Mouse (Mus musculus): ENCODE data around the gene Dst. TPM values are rescaled to one million over a fixed set of nuclear protein-coding genes. Genes with fewer than 3 reads are reported as not detected.

Dst gene
- total RNA-seq, 1 experiment from 2014 or later = 152 TPM

DNA sequence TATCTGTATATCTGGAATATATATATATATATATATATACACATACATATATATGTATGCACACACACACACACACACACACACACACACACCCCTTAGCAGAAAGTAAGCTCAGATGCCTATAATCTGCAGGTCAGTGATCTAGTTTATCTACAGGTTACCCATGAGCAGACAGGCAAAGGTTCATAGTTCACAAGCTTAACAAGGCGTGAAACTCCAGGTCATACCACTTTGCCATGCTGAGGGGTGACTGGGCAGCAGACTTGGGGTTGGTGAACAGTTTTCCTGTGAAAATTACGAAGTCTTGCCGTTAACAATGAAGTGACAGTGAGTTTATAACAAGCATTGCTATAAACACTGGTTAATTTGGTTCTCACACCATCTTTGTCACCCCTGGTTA is 227.5 kb downstream of the Dst start:
- no peak for DNase-seq

DNA sequence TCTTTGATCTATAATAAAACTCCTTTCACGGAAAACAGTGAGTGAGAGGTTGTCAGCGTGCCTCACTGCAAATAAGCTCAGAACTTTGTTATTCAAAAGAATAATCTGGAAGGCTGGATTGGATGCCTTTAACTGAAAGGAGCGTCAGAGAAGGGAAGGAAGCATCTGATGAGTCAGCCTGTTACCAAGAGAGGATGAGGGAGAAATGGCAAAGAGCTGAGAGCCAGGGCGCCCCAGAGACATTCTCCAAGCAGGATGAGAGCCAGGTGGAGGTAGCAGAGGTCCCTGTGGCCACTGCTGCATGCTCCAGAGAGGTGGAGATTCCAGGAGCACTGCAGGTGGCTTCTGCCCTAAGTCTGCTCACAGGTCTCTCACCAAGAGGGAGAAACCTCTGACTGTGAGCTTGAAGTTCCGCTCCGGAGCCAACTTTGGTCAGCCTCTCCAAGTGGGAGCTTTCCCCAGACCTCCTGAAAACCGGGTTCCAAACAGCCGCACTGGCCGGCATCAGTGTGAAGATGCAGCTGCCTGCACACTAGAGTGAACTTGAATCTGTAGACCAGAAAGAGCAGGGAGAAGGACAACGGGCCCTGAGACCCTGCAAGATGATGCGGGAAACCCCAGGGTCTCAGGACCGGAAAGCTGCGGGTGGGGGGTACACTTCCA is 231.3 kb downstream of the Dst start:
- DNase-seq = no peak

DNA sequence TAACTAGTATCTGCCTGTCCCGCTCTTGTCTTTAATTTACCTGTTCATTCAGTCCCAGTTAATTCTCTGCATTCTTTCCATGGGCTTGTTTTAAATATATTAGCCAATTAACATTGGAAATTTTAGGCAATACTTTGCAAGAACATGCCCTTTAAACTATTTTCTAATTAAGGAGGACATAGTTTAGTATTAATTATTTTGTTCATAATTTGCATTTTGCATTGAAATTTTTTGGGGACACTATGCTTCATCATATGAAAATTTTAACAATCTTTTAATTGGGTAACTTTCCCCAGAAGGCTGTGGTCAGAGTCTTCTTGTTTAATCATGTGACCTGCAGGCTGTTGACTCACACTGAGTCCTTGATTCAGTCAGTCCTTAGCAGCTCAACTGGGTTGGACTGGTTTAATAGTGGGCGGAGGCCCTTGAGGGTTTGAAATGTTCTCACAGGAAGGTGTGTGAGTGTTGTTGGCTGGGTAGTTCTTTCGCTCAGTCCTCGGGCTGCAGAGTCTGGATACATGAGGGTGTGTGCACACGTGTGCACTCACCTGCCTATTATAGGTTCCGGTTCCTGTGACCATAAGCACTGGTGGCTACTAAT is 231.9 kb downstream of the Dst start:
- peak; percentile 7 for DNase-seq

DNA sequence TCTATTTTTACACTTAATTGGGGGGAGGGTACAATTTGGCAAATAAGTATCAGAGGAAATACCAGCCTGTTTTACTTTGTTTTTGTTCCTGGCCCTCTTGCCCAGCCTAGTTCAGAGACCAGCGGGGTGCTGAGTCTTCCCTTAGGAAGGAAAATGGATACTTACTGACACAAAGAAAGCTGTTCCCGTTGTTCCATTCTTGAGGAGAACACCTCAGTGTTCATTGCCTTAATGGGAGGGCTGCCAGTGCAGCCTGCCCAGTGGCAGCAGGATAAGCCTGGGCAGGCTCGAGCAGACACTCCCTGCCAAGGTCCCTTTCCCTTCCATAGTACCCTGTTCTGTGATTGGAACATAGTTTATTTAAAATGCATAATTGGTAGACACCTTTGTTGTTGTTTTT is 232.7 kb downstream of the Dst start:
- DNase-seq = peak; percentile 11

DNA sequence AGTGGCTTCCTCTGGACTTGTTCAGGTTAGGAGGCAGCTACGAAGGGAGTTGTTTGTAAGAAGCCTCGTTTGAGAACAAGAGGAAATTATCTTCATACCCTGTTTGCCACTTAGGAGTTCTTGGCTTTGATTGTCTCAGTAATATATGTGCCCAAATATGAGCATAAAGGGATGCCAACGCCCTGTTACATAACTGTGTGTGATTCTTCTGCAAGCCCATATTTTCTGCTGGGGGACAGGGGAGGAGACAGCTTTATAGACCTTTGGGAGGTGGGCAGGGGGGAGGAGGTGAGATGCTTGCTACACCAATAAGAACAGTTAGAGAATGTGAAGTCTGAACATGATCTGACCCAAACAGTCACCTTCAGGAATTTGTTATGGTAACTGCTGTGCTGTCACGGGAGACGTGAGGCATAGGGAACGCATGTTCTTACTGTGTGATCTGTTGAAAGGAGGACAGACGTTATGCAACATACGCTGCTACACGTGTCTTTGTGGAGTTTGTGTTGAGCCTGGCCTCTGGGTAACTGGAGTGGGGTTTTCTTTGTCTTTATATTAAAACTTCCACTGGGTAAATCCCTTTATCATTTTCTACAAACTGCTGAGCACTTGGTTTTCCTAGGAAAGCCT is 235.0 kb downstream of the Dst start:
- no peak for DNase-seq

DNA sequence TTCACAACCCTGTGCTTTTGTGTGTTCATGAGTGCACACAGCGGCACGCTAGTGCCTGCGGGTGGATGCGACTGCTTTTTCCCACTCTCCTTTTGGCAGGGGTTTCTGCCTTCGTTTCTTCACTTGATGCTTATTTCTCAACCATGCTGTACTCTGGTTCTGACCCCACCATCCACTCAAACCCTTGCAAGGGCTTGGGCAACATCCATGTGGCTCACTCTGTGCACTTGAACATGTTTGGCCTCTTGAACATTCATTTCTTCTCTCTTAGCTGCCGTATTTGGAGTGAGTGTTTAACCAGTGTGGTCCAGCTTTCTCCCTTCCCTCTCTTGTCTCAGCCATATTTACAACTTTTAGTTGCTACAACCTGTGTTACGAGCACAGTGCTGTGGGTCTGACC is 236.8 kb downstream of the Dst start:
- no peak for DNase-seq

DNA sequence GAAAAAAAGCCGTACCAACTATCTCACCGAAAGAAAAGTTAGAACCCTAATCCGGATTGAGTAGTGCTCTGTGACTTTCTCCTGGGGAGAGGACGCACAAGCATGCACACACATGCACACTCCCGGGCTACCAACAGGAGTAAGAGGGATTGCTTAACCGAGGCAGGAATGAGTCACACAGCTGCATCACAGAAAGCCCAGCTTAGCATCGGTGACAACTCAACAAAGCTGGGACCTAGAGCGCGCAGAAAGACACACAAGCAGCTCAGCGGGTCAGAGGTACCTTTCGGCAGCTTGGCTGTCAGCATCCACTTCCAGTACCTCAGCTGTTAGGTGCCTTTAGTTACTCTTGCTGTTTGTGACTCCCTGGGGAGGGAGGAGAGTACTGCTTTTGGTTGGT is 240.0 kb downstream of the Dst start:
- peak; percentile 26 for DNase-seq

DNA sequence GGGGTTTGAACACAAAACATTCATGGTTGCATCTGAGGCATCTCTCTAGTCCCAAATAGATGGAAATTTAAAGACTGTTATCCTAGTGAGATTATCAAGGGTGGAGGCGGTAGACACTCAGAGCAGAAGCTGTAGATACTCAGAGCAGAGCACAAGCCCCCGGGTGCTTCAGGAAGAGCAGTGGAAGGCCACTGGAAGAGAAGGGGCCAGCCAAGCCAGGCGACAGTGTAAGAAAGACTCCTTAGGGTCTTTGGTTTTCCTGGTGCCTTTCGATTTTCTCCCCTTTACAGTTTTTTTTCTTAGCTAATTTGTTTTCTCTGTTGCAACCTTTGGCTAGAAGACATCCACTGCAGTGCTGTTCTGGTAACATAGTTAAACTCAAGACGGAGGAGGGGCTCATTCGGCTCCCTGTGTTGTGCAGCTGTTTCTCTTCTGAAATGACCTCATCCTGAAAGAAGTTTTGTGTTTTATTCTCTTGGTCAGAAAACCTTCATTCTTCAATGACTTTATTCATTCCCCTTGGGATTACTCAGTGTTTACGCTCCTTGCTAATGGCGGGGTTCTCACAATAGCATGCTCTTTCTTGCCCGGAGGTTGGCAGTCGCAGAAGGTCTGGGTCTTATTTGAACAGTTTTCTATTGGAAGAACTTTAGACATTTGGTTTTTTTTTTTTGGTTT is 242.5 kb downstream of the Dst start:
- no peak for DNase-seq

DNA sequence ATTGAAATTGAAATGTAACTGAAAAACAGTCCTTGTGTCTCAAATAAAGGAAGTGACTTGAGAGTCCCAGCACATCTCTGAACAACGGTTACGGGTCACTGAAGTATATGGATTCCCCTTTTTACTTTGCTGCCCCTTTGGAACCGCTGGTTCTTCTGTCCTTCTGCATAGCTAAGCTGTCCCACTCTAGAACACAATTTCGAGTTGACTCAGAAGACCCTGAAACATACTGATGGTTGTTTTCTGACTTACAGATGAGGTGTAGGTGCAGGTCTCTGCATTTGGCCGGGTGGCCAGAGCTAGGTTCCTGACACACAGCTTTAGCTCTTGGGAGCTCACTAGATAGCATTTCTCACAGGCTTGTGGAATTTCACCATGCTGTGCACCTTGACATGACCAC is 244.7 kb downstream of the Dst start:
- no peak for DNase-seq

DNA sequence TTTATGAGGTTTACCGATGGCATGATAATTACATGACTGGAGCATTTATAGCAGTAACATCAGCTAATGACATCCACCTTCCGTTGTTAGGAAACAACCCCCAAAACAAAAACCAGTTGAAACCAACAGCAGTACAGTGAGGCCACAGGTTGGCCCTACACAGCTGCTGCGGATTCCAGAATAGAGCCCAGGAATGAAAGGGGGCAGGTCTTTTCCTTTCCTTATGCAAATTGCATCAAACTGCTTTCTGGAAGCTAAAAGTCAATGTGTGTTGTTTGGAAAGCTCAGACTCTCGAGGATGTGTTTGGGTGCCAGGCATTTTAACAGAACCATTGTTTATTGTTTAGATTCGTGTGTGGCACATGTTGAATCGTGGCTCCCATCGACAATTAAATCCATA is 248.0 kb downstream of the Dst start:
- no peak for DNase-seq

DNA sequence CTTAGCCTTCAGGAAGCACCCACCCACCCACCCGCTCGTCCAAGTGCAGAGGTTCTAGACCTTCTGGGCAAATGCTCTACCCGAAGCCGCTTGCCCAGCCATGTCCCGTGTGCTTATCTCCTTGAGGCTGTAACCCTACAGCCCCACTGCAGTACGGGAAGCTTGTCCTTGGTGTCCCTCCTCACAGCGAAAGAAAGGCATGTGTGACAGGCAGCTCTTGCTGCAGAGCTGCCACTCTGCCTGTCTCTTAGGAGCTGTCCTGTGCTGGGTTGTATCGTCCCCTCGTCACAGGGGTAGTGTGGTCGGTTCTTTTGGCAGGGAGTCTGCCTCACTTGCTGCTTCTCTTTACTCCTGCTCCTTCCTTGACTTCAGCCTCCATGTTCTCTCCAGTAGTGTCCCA is 249.7 kb downstream of the Dst start:
- no peak for DNase-seq

DNA sequence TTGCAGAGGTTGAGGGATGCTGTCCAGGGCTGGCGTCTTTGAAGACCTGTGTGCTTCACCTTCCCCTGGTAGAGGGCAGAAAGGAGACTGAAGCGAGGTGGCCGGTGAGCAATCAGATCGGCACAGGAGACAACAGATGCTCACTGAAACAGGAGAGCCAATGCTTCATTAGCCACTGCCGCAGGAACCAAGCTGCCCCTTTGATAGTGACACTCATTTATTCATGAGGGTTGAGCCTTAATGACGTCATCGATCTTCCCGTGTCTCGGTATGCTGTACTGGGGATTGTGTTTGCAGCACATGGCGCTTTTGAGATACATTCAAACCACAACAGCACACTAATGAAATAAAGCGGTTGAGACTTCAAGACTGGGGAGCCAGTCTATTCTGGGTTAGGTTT is 250.8 kb downstream of the Dst start:
- no peak for DNase-seq

DNA sequence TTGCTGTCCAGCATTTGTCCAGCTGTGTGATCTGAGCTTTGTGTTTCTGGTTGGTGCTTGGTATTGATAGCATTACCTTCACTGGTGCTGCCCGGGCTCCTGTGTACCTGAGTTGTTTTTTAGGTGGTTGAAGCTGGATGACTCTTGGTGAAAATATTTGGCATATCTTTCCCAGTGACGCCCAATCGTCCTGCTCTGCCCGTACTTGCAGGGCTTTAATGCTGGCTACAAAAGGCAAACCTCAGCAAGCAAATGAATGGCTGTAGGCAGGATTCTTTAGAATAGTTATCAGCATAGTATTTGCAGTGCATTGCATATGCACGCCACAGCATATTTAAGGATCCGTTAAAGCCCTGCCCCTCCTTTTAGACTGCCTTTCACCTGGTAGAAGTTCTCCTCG is 251.9 kb downstream of the Dst start:
- DNase-seq = no peak

DNA sequence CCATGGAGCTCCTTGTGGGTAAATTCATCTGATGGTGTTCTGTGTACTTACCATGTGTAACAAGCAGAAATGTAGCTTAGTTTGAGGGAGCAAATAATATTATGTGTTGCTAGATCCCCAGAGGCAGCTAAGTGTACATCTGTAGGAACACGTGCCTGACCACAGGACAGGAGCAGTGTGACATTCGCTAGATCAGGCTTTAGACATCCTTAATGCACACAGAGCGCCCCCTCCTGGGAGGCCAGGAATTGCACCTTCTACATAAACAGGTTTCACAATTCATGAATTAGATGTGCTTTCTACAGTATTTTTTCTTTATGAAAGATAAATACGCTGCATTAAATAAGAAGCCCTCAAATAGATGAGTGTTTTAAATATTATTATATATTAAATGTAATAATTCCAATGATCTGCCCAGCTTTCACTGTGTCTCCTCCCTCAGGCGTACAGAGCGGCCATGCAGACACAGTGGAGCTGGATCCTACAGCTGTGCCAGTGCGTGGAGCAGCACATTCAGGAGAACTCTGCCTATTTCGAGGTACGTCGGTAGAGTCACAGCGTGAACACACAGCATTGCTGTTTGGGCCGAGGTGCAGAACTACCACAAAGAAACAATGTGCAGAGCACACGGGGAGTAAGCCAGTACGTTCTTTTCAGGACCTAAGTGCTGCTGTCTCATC is 256.7 kb downstream of the Dst start:
- DNase-seq = peak; percentile 86

DNA sequence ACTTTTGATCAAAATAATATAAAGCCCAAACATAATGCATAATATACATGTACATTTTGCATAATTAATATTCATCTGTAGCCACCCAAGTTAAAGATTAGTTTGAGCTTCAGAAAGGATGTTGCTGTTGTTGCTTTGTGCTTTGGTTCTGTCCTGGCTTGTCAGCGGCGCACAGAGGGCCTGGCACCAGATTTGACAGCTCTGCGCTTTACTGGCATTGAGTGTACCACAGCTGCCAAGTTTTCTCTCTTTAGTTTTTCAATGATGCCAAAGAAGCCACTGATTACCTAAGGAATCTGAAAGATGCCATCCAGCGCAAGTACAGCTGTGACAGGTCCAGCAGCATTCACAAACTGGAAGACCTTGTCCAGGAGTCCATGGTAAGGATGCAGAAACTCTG is 257.9 kb downstream of the Dst start:
- no peak for DNase-seq

DNA sequence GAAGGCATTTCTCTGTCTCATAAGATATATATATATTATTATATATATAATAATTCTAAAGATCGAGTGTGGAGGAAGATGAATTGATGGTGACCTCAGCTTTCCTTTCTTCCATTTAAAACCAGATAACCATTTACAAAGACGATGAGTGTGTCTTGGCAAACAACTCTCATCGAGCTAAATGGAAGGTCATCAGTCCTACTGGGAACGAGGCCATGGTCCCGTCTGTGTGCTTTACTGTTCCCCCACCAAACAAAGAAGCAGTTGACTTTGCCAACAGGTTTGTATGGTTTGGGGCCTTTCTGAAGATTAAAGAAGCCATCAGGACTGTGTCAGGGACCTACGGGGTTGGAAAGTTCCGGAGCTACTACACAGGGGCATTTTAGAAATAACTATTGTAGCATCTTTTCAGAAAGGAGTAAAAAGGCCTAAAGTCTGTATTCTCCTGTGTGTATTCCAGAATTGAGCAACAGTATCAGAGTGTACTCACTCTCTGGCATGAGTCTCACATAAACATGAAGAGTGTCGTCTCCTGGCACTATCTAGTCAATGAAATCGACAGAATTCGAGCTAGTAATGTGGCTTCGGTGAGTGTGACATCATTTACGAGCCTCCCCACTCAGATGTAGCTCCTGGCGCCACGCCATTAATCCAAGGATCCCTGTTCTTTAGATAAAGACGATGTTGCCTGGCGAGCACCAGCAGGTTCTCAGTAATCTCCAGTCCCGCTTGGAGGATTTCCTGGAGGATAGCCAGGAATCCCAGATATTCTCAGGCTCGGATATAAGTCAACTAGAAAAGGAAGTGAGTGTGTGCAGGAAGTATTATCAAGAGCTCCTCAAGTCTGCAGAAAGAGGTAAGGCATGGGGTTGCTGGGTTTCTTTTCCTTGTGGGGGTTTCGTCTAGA is 259.4 kb downstream of the Dst start:
- DNase-seq = peak; percentile 65

DNA sequence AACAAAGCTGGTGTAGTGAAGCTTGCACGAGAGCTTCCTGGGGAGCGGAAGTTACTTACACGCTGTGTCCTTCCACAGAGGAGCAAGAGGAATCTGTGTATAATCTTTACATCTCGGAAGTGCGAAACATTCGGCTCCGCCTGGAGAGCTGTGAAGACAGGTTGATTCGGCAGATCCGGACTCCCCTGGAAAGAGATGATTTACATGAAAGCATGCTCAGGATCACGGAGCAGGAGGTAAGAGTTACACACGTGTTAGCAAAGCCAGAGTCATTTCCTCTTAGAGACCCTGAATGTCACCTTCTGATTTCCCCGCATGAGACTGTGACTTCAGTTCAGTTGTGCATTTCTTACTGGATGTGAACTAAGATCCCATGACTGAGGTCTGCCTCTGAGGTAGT is 261.1 kb downstream of the Dst start:
- DNase-seq = no peak

DNA sequence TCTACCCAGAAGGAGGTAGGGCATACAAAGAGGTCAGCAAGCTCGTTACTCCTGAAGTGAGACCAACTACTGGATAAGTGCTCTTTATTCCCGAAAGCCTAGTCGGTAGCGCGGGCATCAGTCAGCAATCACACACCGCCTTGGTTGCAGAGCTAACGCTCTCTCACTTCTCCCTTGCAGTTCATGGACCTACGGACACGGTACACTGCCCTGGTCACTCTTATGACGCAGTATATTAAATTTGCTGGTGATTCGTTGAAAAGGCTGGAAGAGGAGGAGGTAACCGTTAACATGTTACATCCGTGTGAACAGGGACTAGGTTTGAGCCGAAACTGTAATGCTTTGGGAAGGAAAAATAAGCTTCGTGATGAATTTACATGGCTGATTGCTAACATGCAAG is 266.5 kb downstream of the Dst start:
- DNase-seq = no peak

DNA sequence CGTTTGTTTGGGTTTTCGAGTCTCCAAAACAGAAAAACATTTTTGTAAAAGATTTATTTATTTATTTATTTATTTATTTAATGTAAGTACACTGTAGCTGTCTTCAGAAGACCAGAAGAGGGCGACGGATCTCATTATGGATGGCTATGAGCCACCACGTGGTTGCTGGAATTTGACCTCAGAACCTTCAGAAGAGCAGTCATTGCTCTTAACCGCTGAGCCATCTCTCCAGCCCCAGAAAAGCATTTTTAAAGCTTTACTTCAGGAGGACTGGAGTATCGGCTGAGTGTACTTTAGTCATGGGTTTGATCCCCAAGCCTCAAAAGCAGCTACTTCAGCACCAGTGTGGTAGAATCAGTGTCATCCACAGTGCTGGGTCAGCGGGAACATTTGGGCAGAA is 266.9 kb downstream of the Dst start:
- no peak for DNase-seq

DNA sequence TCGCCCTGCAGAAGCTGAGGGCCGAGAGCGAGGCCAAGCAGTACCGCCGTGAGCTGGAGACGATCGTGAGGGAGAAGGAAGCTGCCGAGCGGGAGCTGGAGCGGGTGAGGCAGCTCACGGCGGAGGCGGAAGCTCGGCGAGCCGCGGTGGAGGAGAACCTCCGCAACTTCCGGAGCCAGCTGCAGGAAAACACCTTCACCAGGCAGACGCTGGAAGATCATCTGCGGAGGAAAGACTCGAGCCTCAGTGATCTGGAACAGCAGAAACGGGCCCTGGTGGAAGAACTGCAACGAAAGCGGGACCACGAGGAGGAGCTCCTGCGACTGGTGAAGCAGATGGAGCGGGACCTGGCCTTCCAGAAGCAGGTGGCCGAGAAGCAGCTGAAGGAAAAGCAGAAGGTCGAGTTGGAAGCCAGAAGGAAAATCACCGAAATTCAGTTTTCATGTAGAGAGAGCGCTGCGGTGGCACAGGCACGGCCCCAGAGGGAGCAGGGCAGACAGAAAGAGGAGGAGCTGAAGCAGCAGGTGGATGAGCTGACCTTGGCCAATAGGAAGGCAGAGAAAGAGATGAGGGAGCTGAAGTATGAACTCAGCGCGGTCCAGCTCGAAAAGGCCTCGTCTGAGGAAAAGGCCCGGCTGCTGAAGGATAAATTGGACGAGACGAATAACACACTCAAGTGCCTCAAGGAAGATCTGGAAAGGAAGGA is 270.1 kb downstream of the Dst start:
- no peak for DNase-seq

DNA sequence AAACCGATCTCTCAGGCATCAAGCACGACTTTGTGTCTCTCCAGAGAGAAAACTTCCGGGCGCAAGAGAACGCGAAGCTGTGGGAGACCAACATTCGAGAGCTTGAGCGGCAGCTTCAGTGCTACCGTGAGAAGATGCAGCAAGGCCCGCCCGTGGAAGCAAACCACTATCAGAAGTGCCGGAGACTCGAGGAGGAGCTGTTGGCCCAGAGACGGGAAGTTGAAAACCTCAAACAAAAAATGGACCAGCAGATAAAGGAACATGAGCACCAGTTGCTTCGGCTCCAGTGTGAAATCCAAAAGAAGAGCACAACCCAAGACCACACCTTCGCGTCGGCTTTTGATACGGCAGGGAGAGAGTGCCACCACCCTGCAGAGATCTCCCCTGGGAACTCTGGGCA is 271.7 kb downstream of the Dst start:
- DNase-seq = no peak
